Mouse (Mus musculus) ovary, postnatal 10 days (tissue): Measurements from ENCODE around the gene Morc4.
A peak's percentile ranks its signal among the peaks of the same experiment; 100 is the strongest.

ENCODE experiments used
- DNase-seq: peaks from one replicate; pipeline ENCODE4 v3.0.0; 2022; ENCODE audit warnings: low spot score

Morc4 gene

DNA sequence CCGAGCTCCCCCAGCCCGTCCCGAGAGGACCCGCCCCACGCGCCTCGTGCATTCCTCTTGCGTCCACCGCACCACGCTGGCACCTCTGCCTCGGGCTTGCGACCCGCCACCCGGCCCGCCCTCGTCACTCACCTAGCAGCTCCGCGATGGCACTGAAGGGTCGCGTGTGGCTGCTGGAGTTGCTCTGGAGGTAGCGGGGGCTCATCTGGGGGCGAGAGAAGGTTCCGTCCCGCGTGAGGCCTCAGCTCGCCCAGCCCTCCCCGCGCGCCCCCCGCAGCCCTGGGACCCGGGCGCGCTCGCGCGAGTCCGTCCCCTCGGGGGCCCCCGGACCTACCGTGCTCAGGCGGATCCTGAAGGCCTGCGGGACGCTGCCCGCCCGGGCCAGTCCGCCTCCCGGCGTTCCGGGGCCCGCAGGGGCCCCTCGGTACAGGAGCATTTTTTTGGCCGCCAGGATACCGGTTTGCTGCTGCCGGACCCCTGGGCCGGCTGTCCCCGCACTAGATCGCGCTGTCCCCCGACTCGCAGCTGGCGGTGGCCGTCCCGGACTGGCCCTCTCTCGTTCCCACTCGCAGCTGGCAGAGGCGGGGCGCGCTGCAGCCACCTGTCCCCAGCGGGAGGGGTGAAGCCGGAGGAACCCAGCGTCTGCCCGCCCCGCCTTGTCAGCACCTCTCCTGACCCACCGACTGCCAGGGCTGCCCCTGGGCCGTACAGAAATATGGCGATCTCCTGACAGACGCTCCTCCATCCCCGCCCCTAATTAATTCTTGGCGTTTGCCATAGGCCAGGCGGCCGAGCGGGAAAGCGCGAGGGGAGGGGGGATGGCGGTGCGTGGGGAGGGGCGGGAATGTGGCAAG lies at the start of gene Morc4:
TSS of gene Morc4 (minus strand) at position 740 of the 854 bp plus-strand sequence.
- DNase-seq = peak; percentile 6

DNA sequence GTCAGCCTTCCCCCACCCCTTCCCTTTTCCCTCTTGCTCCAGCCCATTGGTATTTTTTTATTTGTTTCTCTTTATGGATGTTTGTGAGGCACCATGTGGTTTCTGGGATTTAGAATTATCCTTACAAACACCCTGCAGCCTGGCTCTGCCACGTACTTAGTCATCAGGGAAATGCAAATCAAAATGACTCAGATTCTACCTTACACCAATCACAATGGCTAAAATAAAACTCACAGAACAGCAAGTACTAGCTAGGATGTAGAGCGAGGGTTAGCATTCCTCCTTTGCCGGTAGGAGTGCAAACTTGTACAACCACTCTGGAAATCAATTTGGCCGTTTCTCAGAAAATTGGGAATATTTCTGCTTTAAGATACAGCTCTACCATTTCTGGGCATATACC lies 49.1 kb upstream of the Morc4 start:
- no peak for DNase-seq

DNA sequence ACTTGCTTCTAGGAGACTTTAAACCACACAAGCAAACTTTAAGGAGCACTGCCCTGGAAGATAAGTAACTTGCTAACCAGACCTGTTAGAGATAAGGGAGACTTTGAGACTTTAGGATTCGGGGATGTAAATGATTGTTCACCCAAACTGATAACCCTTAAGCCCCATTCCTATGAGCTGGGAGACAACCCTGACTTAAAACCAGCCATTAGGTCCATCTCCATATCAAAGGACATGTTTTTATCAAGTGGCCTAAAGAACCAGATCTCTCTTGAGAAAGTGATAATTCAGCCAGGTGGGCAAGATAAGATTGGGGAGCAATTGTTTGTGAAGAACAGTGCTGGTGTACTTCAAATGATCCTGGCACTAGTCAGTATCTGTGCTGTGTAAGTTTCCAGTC lies 19.9 kb upstream of the Morc4 start:
- DNase-seq = no peak

DNA sequence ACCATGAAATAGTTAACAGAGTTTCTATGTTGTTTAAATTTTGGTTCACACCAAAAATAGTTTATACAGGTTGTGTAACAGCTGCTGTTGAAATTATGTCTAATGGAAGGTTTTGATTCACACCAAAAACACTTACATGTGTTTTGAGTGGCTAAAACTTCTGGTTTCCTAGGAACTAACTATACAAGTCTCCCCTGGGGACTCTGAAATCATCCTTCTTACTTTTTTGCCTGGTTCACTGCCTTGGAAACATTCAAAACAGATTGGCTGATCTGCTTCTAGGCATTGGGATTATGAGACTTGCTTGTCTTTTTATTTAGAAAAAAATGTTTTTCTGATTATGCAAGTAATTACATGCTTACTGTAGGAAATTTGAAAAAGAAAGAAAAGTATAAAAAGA lies 11.7 kb upstream of the Morc4 start:
- no peak for DNase-seq

DNA sequence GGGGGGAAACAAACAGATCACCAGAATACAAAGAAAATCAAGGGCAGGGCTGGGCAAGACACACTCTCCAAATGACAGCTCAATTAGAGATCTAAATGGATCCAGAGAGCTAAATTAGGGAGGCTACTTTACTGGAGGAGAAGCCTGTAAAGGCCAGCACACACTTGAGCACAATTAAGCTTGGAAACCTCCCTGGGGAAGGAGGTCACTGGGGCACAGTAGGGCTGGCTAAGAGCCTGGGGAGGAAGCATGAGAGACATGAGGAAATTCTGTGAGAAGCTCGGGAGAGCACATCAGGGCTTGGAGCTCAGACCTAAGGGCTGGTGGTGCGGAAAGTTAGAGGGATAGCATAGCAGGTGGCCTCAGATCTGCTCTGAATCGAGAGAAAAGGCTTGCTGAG lies 6.5 kb upstream of the Morc4 start:
- DNase-seq = no peak

DNA sequence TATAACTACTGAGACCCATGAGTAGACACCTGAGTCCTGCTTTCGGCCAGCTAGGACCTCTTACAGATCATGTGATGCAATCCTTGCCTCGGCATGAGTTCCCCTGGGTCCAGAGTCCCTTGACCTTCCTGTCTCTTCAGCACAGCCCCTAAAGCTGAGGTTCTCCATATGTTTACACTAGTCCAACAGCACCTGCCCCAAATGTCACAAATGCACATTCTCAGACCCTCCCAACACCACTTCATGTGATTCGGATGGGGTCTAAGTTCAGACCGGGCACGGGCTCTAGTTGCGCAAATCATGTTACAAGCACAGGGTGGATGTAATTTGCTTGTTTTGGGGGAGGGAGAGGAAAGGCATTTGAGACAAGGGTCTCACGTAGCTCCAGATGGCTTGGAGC lies 5.6 kb upstream of the Morc4 start:
- no peak for DNase-seq

DNA sequence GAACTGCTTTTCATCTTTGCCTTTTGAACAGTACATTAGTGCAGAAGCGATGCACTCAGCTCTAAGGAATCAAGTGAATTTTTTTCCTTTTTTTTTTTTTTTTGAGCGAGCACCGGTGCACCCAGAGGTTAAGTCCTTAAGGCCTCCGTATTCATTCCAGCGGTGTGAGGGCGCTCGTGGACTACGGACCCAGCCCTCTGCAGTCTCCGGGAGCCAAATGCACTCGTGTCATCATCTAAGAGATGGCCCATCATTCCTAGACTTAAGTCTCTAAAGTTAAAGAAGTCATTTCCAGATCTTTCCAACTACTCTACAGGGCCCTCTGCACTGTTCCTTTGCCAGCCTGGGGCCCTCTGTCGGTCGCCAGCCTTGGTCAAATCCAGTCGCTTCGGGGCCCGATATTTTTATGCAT lies 1.2 kb downstream of the Morc4 start:
- no peak for DNase-seq

DNA sequence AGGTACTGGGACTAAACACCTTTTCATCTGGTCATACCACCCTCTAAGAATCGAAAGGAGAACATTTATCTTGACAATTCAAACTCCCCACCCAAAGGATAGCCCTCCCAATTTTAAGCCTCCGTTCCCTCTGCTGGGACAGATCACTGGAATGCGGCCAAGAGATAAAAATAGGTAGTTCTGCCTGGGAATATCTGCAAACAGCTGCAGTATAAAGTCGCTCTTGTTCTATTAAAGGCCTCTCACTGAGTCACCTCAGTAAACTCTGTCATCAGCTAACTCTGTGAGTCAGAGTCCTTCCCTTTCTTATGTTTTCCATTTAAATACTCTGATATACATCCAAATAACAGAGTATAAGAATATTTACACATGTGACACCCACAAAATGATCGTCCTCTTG lies 12.1 kb downstream of the Morc4 start:
- DNase-seq = no peak

DNA sequence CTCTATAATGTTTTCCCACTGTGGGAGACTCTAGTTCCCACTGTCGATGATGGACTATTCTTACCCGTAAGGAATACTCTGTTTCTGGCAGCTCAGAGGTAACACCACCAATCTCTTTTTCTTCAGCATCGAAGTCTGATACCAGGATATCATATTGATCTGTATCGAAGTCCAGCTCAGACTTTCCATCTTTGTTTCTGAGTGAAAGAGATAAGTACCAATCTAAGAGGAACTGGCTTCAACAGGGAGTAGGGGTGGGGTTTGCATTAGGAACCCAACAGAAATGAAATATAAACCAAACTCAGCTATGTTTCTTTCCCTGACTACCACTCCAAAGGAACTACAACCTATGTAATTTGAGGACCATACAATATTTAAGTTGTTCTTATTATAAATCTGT lies 16.7 kb downstream of the Morc4 start:
- DNase-seq = no peak

DNA sequence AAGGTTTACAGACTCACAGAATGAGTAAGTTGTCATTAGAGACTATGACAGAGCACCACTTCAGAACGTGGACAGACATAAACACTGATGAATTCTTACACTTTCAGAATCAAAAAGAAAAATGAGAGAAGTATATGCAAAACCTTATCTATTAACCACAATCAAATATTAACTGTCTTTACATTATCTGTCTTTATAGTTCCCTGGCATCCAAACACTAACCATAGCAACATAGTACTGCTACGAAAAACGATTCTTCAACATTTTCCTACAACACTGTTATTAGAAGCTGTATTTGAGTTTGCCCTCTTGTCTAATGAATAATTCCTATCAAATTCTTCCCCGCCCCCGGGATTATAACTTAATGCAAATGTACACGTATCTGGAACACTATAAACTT lies 30.4 kb downstream of the Morc4 start:
- DNase-seq = no peak

DNA sequence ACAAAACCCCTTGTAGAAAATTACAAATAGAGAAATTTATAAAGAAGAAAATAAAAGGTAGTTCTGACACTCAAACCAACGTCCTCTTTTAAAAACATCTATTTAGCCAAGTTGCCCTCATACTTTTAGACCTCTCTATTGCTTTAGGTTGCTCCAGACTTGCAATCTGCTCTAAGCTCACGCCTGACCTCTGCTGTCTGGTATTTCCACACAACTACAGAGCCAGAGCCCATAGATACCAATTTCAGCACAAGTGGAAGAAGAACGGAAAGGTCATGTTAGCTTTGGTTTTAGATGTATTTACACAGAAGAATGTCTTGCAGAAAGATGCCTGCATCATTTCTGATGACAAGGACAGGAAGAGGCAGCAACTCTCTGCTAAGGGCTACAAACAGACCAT lies 32.4 kb downstream of the Morc4 start:
- DNase-seq = no peak

DNA sequence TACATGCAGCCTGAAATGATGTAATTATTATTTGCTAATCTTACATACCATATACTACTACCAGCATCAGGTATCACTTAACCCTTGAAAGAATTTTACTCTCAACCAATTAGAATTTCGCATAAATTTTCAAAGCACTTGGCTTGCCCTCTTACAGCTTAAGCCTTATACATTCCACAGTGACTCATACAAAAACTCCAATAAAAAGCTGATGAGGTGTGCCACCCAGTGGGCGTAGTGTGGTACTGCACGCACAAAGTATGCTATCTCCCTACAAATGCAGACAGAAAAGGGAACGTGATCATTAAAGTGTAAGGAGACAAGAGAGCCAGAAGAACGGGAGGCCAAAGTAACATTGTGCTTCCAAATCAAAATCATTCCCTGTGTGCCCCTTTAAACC lies 39.0 kb downstream of the Morc4 start:
- no peak for DNase-seq

DNA sequence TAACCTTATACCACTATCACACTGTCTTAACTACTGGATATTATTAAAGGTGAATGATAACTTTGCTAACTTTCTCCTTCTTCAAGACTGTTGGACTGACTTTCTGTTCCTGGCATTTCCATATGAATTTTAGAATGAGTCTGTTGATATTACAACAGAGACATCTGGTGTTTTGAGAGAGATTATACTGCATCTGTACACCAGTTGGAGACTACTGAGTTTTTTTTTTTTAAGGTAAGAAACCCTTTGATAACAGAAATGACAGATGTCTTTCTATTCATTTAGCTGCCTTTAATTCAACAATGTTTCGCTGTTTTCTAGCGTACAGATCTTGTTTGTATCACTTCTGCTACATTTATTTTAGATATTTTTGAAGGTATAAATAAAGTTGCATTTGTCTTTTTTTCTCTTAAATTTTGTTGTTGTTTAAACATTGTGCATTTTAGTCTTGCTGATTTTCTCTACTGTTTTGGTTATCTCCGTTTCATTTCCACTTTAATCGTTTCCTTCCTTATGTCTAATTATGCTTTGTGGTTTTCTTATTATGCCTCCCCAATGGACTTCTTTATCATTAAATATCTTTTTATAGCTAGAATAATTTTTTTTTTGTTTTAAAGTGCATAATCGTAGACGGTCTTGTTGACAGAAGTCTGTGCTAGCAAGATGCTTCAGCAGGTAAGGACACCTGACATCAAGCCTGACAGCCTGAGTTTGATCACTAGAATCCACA lies 42.9 kb downstream of the Morc4 start:
- no peak for DNase-seq

DNA sequence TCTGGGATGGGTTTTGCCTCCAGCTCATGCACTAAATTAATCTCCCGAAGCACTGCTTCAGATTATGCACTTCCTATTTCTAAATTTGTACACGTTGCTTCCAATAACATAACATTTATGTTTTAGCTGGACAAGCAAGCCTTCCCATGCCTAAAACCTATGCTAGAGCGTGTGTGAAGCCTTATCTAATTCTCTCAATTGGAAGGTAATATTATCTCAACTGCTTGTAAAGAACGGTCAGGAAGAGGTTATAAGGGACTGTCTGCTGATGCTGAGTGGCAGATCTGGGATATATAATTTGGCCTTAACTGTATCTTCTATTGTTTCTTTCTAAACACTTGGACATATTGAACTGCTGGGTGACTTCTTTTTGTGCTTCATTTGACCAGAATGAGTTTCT lies 44.6 kb downstream of the Morc4 start:
- no peak for DNase-seq

DNA sequence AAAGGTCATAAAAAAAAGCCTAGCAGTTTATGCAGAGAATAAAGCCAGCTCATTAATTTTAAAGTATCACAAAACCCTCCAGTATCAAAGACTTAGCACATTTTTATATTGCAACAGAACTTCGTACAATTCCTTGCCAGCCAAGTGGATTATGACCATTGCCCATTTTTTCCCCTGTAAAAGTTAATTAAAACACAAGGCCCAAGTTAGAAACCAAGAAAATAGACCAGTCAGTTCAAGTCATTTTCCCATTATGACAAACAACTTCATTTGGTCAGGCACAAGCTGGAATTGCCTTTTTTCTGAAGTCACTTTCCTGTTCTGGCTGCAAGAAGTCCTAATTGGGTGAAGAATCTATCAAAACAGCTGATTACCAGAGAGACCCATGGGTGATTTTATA lies 46.1 kb downstream of the Morc4 start:
- no peak for DNase-seq

DNA sequence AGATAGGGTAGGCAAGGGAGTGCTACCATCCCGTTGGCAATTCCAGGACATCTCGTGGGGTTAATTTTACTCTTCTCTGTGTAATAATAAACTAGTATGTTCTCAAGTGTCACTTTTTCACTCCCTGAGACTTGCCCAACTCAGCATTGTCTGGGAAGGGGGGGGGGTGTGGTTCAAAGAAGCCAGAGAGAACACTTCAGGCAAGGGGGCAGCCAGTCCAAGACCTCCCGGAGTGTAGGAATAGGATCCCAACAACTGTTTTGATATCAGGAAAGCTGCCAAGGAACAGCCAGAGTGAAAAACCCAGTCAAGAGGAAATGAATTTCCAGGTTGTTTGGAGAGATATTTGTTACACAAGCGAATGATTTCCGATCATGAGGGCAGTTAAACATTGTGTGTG lies 56.3 kb downstream of the Morc4 start:
- no peak for DNase-seq

DNA sequence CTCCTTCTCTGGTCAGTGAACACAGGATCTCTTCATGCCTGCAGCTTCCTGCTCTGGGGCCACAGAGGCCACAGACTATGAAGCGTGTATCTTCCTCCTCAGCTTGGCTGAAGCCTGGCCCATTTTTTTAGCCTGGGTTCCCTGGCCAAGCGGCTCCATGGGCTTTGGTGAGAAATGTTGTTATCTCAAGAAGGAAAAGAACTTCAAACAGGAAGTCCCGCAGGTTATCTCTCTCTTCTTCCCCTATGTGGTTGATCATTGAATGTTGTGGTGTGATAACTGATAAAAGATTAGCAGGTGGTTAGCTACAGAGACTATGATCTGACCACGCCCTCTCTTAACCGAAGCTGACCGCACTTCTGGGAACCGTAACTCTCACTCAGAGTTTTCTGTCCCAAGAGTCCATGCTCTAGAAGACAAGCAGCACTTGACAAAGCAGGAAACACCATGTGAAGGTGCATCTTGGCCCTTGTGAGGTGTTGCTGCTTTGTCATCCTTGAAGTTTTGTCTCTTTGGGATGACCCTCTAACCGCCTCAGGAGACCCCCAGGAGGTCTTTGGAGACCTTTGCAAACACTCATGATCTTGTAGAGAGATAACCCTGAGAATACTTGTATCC lies 57.4 kb downstream of the Morc4 start:
- no peak for DNase-seq

DNA sequence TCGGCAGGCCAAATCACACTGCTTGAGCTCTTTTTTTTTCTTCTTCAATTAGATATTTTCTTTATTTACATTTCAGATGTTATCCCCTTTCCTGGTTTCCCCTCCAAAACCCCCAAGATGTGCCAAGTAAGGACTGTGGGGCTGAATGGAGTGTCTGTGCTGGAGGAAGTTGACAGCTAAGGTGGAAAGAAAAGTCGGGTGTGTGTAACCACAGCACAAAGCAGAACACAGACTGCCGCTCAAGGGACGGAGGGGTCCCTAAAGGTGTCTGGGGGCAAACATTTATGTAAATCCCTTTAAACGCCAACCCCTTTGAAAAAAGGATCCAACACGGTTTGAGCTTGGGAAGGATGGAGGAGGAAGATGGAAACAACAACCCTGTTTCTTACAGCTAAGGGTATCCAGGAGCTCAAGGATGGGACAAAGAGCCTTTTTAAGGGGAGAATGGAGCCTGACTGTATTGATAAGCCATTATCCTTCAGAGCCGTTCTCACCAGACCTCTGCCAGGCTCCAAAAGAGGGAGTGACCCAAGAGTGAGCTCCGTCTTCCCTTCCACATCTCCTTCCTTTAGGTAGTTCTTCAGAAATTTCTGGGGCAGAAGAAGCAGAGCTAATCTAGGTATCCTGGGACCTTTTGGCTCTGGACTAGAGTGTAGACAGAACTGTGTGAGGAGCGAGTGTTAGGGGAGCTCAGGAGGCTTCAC lies 58.0 kb downstream of the Morc4 start:
- DNase-seq = no peak

DNA sequence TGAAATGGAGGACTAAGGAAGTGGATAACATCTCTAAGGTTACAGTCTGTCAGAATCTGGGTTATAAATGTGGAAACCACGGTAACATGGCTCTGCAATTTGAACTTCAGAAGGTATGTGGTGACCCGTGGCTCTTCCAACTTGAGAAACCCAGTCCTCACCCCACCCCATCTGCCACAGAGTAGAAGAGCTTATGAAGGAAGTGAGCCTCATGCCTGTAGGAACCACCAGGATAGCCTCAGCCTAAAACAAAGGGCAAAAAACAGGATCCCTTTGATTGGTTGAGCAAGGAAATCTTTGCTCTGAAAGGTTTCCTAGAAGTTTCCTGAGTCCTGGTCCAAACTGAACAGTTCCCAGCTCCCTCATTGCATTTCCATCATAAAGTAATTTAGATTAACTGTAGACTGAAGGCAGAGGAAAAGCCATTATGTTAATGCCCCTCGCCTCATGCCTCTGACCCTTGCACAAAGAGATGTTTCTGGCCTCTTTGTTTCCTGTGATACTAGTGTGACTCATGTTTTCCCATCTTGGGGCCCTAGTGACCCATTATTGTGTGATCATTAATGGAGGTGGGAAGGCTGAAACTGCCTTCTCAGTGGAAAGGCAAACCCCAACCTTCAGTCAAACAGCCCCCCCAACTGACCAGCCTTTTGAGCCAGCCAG lies 58.7 kb downstream of the Morc4 start:
- no peak for DNase-seq

DNA sequence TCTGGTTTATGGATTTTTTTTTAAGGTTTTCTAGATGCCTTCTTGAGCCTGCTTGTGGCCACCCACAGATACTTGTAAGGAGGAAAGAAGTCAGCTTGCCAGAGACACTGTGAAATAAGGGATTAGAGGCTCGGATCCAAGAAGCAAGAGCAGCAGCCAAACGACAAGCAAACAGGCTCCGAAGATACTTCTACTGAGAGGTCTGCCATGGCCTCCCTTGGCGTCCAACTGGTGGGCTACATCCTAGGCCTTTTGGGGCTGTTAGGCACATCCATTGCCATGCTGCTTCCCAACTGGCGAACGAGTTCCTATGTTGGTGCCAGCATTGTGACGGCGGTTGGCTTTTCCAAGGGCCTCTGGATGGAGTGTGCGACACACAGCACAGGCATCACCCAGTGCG lies 63.0 kb downstream of the Morc4 start:
- DNase-seq = no peak

DNA sequence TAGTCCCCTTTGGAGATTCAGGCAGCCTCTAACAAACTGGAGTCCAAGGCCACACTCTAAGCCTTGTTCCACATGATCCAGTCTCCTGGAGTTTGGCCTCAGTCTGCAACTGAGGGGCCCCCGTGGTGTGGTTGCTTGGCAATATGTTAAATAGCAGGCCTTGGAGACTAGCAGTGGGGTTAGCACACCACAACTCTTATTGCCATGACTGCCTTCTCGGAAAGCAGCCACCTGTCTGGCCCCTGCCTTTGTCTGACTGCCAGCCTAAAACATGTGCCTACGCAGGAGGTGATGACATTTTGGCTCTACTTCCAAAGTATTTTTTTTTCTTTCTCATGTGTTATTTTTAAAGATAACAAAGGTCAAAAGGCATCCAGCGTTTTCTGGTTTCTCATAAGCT lies 63.4 kb downstream of the Morc4 start:
- DNase-seq = no peak

DNA sequence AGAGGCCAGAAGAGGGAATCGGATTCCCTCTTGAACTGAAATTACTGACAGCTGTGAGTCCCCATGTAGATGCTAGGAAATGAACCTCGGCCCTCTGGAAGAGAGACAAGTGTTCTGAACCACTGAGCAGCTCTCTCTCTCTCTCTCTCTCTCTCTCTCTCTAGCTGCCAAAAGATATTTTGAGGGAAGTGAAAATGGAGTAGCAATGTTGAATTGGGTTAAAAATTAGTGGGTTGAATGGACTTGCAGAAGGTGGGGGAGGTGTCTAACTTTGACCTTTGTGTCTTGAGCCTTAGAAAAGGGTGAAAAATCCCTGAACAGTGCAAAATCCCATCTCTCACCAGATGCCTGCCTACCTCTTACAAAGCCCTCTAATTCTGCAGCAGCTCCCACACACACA lies 64.1 kb downstream of the Morc4 start:
- DNase-seq = no peak
